In the genomic region with DNA sequence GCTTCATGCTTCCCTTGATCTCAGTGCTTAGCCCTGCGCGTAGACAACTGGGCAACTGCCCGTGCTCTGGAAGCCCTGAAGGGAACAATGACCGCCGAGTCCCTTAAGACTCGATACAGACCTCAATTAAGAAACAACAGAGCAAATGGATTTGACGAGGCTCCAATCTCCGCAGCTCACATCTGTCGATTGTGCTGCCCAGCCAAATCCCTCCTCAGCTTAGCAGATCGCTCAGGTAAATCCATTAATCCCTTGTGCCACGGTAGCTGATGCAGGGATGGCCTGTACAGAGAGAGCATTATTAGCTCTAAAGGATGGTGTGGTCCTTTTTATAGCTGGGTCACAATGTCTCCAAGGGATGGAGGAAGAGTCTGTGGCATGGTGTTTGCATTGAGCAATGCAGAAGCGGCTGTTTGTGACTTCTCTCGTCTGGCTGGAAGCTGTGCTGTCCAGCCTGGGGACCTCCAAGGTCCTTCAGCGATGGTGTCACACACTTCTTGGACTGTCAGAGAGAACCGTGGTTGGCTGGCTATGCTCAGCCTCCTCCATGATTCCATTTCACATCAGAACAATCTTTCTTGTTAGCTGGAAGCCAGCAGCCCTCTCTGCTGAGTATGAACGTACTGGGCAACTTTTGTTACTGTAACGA, we compare ENCODE assay signal across 39 mouse cellular contexts. TPM values are rescaled to one million over a fixed set of nuclear protein-coding genes. Genes with fewer than 3 reads are reported as not detected.
DNase-seq lines count a peak whose midpoint lies in the region; ATAC-seq and TF ChIP-seq lines count a peak whose summit lies in the region.
"Had no signal": no experiment of that assay in that cellular context is flagged by ENCODE, and none has a peak within 500 bp of the region (broad histone marks: within the 10 kb centered on the region; RNA-seq: fewer than 3 reads in every experiment).

No protein-coding gene starts in this region.

- no peak for DNase-seq in hindbrain, embryonic 14.5 days (ENCODE audit: low spot score)
- DNase-seq in midbrain, embryonic 10.5 days (ENCODE audit: low spot score): no peak
- peak; percentile 67 for DNase-seq in retina, postnatal 1 day
- no peak for DNase-seq in gastrocnemius, adult 2 months
- DNase-seq: adrenal gland, postnatal 10 days; cerebellum, adult 8-10 months; cerebellum, postnatal 25 days; forebrain, postnatal 0 days; gastrocnemius, postnatal 10 days; heart, postnatal 14 days; kidney, adult 18-20 months; kidney, postnatal 25 days; lung, embryonic 14.5 days; spleen, adult 18-20 months; thymus, postnatal 14 days had no signal

- no peaks in the 10 kb centered on the region for H3K36me3 ChIP-seq in hindbrain, embryonic 12.5 days
- no peaks in the 10 kb centered on the region for H3K36me3 ChIP-seq in hindbrain, embryonic 14.5 days (replicated peaks; ENCODE audit: control insufficient read depth, insufficient read depth)
- H3K36me3 ChIP-seq in midbrain, embryonic 10.5 days: no peaks in the 10 kb centered on the region
- H3K36me3 ChIP-seq in midbrain, embryonic 15.5 days (replicated peaks): no peaks in the 10 kb centered on the region
- H3K36me3 ChIP-seq in neural tube, embryonic 13.5 days: no peaks in the 10 kb centered on the region
- H3K36me3 ChIP-seq: embryonic facial prominence, embryonic 10.5 days; embryonic facial prominence, embryonic 15.5 days; forebrain, embryonic 12.5 days; hindbrain, embryonic 10.5 days; kidney, embryonic 15.5 days; limb, embryonic 12.5 days; liver, embryonic 15.5 days had no signal

- ATAC-seq in hindbrain, embryonic 12.5 days (ENCODE audit: low FRiP score): no peak
- ATAC-seq in hindbrain, embryonic 14.5 days (ENCODE audit: low FRiP score): no peak
- no peak for ATAC-seq in midbrain, embryonic 15.5 days (replicated peaks)
- no peak for ATAC-seq in neural tube, embryonic 13.5 days (ENCODE audit: low read depth)
- ATAC-seq: forebrain, postnatal 0 days; Patski had no signal

- TF ChIP-seq CTCF in gastrocnemius, adult 2 months (IDR thresholded peaks at IDR 0.05): no peak

- H3K9me3 ChIP-seq in hindbrain, embryonic 12.5 days (replicated peaks): peaks cover 7% of the 10 kb centered on the region
- no peaks in the 10 kb centered on the region for H3K9me3 ChIP-seq in hindbrain, embryonic 14.5 days (ENCODE audit: control insufficient read depth, low read length)
- peaks cover 12% of the 10 kb centered on the region for H3K9me3 ChIP-seq in midbrain, embryonic 10.5 days (replicated peaks)
- no peaks in the 10 kb centered on the region for H3K9me3 ChIP-seq in midbrain, embryonic 15.5 days
- 0 out of 2 replicates have a peak, but pooled peaks cover 2% of the 10 kb centered on the region for H3K9me3 ChIP-seq in neural tube, embryonic 13.5 days
- H3K9me3 ChIP-seq: embryonic facial prominence, embryonic 15.5 days; kidney, embryonic 15.5 days; liver, embryonic 15.5 days had no signal

- no peak overlapping the region for H3K4me3 ChIP-seq in hindbrain, embryonic 12.5 days
- H3K4me3 ChIP-seq in hindbrain, embryonic 14.5 days (replicated peaks; ENCODE audit: low read length): no peak overlapping the region
- no peak overlapping the region for H3K4me3 ChIP-seq in midbrain, embryonic 10.5 days
- no peak overlapping the region for H3K4me3 ChIP-seq in midbrain, embryonic 15.5 days
- no peak overlapping the region for H3K4me3 ChIP-seq in neural tube, embryonic 13.5 days
- no peak overlapping the region for H3K4me3 ChIP-seq in gastrocnemius, adult 2 months
- H3K4me3 ChIP-seq: embryonic facial prominence, embryonic 10.5 days; embryonic facial prominence, embryonic 15.5 days; forebrain, embryonic 12.5 days; hindbrain, embryonic 10.5 days; kidney, embryonic 15.5 days; left cerebral cortex, adult 2 months; limb, embryonic 12.5 days; liver, embryonic 15.5 days; myocyte had no signal

- no peaks in the 10 kb centered on the region for H3K27me3 ChIP-seq in hindbrain, embryonic 12.5 days
- no peaks in the 10 kb centered on the region for H3K27me3 ChIP-seq in hindbrain, embryonic 14.5 days (ENCODE audit: control insufficient read depth, insufficient read depth, low read length)
- no peaks in the 10 kb centered on the region for H3K27me3 ChIP-seq in midbrain, embryonic 10.5 days (ENCODE audit: low read depth, poor library complexity, severe bottlenecking)
- no peaks in the 10 kb centered on the region for H3K27me3 ChIP-seq in midbrain, embryonic 15.5 days (replicated peaks)
- no peaks in the 10 kb centered on the region for H3K27me3 ChIP-seq in neural tube, embryonic 13.5 days
- H3K27me3 ChIP-seq: embryonic facial prominence, embryonic 15.5 days; kidney, embryonic 15.5 days; liver, embryonic 15.5 days had no signal

- peaks cover 17% of the 10 kb centered on the region for H3K4me1 ChIP-seq in hindbrain, embryonic 12.5 days
- H3K4me1 ChIP-seq in hindbrain, embryonic 14.5 days (replicated peaks; ENCODE audit: control insufficient read depth, insufficient read depth, low read length): peaks cover 15% of the 10 kb centered on the region
- peaks cover 17% of the 10 kb centered on the region; the same call in 1 of the 2 replicates for H3K4me1 ChIP-seq in midbrain, embryonic 10.5 days
- H3K4me1 ChIP-seq in midbrain, embryonic 15.5 days: peaks cover 16% of the 10 kb centered on the region; the same call in 1 of the 2 replicates
- peaks cover 37% of the 10 kb centered on the region for H3K4me1 ChIP-seq in neural tube, embryonic 13.5 days (replicated peaks)
- H3K4me1 ChIP-seq: embryonic facial prominence, embryonic 15.5 days; forebrain, embryonic 12.5 days; liver, embryonic 15.5 days had no signal

- WGBS in hindbrain, embryonic 12.5 days: 74% methylated on average over 17 of the region's 17 CpGs
- 57% methylated on average over 17 of the region's 17 CpGs for WGBS in hindbrain, embryonic 14.5 days
- 72% methylated on average over 17 of the region's 17 CpGs for WGBS in midbrain, embryonic 10.5 days
- WGBS in midbrain, embryonic 15.5 days: 39% methylated on average over 17 of the region's 17 CpGs
- WGBS in neural tube, embryonic 13.5 days: 75% methylated on average over 17 of the region's 17 CpGs

- intact Hi-C loops in gastrocnemius, adult 2 months (cut with DNase I): no loop called here

- peak overlapping the region; percentile 36; the same call in 1 of the 2 replicates for H3K27ac ChIP-seq in hindbrain, embryonic 12.5 days
- H3K27ac ChIP-seq in hindbrain, embryonic 14.5 days: no peak overlapping the region
- peak overlapping the region; percentile 33 for H3K27ac ChIP-seq in midbrain, embryonic 10.5 days (replicated peaks)
- no peak overlapping the region for H3K27ac ChIP-seq in midbrain, embryonic 15.5 days
- H3K27ac ChIP-seq in neural tube, embryonic 13.5 days (replicated peaks): peak overlapping the region; percentile 85
- no peak overlapping the region for H3K27ac ChIP-seq in gastrocnemius, adult 2 months
- H3K27ac ChIP-seq: embryonic facial prominence, embryonic 10.5 days; embryonic facial prominence, embryonic 15.5 days; forebrain, embryonic 12.5 days; kidney, embryonic 15.5 days; left cerebral cortex, adult 2 months; limb, embryonic 12.5 days; liver, embryonic 15.5 days; macrophage had no signal

- H3K4me2 ChIP-seq in hindbrain, embryonic 12.5 days (replicated peaks): no peak overlapping the region
- no peak overlapping the region for H3K4me2 ChIP-seq in hindbrain, embryonic 14.5 days (replicated peaks)
- H3K4me2 ChIP-seq in midbrain, embryonic 15.5 days: no peak overlapping the region
- no peak overlapping the region for H3K4me2 ChIP-seq in neural tube, embryonic 13.5 days
- H3K4me2 ChIP-seq: embryonic facial prominence, embryonic 15.5 days; forebrain, embryonic 12.5 days; kidney, embryonic 15.5 days; limb, embryonic 12.5 days; liver, embryonic 15.5 days; lung, embryonic 14.5 days had no signal

- H3K9ac ChIP-seq in hindbrain, embryonic 12.5 days: no peak overlapping the region
- no peak overlapping the region for H3K9ac ChIP-seq in hindbrain, embryonic 14.5 days
- no peak overlapping the region for H3K9ac ChIP-seq in midbrain, embryonic 15.5 days
- no peak overlapping the region for H3K9ac ChIP-seq in neural tube, embryonic 13.5 days
- H3K9ac ChIP-seq: embryonic facial prominence, embryonic 15.5 days; forebrain, embryonic 12.5 days; forebrain, postnatal 0 days; kidney, embryonic 15.5 days; limb, embryonic 12.5 days; liver, embryonic 15.5 days; lung, embryonic 14.5 days had no signal

RNA-seq across cellular contexts. Expression of a gene that starts 39.3 kb away (rescaled TPM):
- polyA plus RNA-seq in hindbrain, embryonic 12.5 days (2016; fragmentation: Nextera tagmentation; extraction: Ambion mirVana): not detected in 2 replicates
- not detected in 2 replicates for polyA plus RNA-seq in hindbrain, embryonic 14.5 days (2014; fragmentation: Nextera tagmentation; extraction: Ambion mirVana)
- not detected in 2 replicates for polyA plus RNA-seq in midbrain, embryonic 10.5 days (2016; fragmentation: Nextera tagmentation; extraction: Ambion mirVana)
- polyA plus RNA-seq in midbrain, embryonic 15.5 days (2015; fragmentation: Nextera tagmentation; extraction: Ambion mirVana): not detected in 2 replicates
- polyA plus RNA-seq in neural tube, embryonic 13.5 days (2015; fragmentation: Nextera tagmentation; extraction: Ambion mirVana): not detected in 2 replicates
- total RNA-seq in gastrocnemius, adult 2 months (2021): not detected
- total RNA-seq: adrenal gland, postnatal 10 days; forebrain, postnatal 0 days; gastrocnemius, postnatal 10 days; heart, postnatal 14 days; layer of hippocampus, adult 18-20 months; layer of hippocampus, postnatal 10 days; left cerebral cortex, adult 2 months; left cerebral cortex, postnatal 25 days; liver, adult 2 months; MEL had no signal
- polyA plus RNA-seq: embryonic facial prominence, embryonic 10.5 days; embryonic facial prominence, embryonic 15.5 days; forebrain, embryonic 12.5 days; forebrain, postnatal 0 days; gonadal fat pad, adult 2 months; heart, embryonic 14.5 days; hindbrain, embryonic 10.5 days; intestine, embryonic 14.5 days; kidney, embryonic 15.5 days; limb, embryonic 12.5 days; liver, adult 2 months; liver, embryonic 15.5 days; lung, embryonic 14.5 days; macrophage; myocyte; Patski; stomach, embryonic 16.5 days; urinary bladder, adult 2 months had no signal

Comparison
In these comparisons a context has a peak if more than half of its experiments do, and no peak if none do; other contexts are left out.
1. H3K27ac ChIP-seq: peak in hindbrain, embryonic 12.5 days (single experiment), midbrain, embryonic 10.5 days (single experiment) and neural tube, embryonic 13.5 days (single experiment); none in hindbrain, embryonic 14.5 days (single experiment), midbrain, embryonic 15.5 days (single experiment) and gastrocnemius, adult 2 months (single experiment).